Mouse (Mus musculus) embryo, embryonic 11.5 days (tissue): Measurements from ENCODE around the gene Dusp15.

Experiments
- DNase-seq: peaks from one replicate; pipeline ENCODE4 v3.0.0-alpha.2; 2012; ENCODE audit warnings: low read depth, low spot score

Dusp15 gene

GRCm38 (mm10) chr2:152951065-152951849 is at the start of gene Dusp15:
TSS of gene Dusp15 (minus strand) at chr2:152951698.
- no peak for DNase-seq

- no peak for DNase-seq
These were observed 45.5 kb upstream of the Dusp15 start for GRCm38 (mm10) chr2:152997046-152997445.

- no peak for DNase-seq
These were observed 40.0 kb upstream of the Dusp15 start for GRCm38 (mm10) chr2:152991529-152991928.

GRCm38 (mm10) chr2:152985582-152985981 is 34.1 kb upstream of the Dusp15 start:
- no peak for DNase-seq

GRCm38 (mm10) chr2:152976991-152977390 is 25.5 kb upstream of the Dusp15 start:
- DNase-seq = no peak

GRCm38 (mm10) chr2:152965555-152965954 is 14.1 kb upstream of the Dusp15 start:
- DNase-seq = no peak

GRCm38 (mm10) chr2:152962091-152962793 is 10.7 kb upstream of the Dusp15 start, which contains the start of gene Ttll9:
TSS of gene Ttll9 (plus strand) at chr2:152962485.
- DNase-seq = peak; percentile 66

- no peak for DNase-seq
These were observed 6.6 kb upstream of the Dusp15 start for GRCm38 (mm10) chr2:152958116-152958515.

GRCm38 (mm10) chr2:152951850-152952720 is 587 bp upstream of the Dusp15 start:
- no peak for DNase-seq

GRCm38 (mm10) chr2:152950358-152951064 is 987 bp downstream of the Dusp15 start:
- no peak for DNase-seq

- DNase-seq = no peak
These were observed 3.0 kb downstream of the Dusp15 start for GRCm38 (mm10) chr2:152948438-152949020.

GRCm38 (mm10) chr2:152947098-152947497 is 4.4 kb downstream of the Dusp15 start:
- no peak for DNase-seq

GRCm38 (mm10) chr2:152944013-152944412 is 7.5 kb downstream of the Dusp15 start:
- DNase-seq = no peak

- DNase-seq = no peak
These were observed 7.9 kb downstream of the Dusp15 start for GRCm38 (mm10) chr2:152943568-152943967.

- no peak for DNase-seq
These were observed 8.5 kb downstream of the Dusp15 start for GRCm38 (mm10) chr2:152942898-152943515.

GRCm38 (mm10) chr2:152941776-152942175 is 9.7 kb downstream of the Dusp15 start:
- no peak for DNase-seq

GRCm38 (mm10) chr2:152941106-152941505 is 10.4 kb downstream of the Dusp15 start:
- DNase-seq = no peak

- DNase-seq = no peak
These were observed 11.7 kb downstream of the Dusp15 start for GRCm38 (mm10) chr2:152939846-152940245.

GRCm38 (mm10) chr2:152933614-152934013 is 17.9 kb downstream of the Dusp15 start:
- DNase-seq = peak; percentile 54

GRCm38 (mm10) chr2:152933048-152933447 is 18.4 kb downstream of the Dusp15 start, which contains the start of gene Foxs1:
TSS of gene Foxs1 (minus strand) at chr2:152933208.
- DNase-seq = no peak
